Mouse (Mus musculus) right cerebral cortex, postnatal 4 days (tissue): Measurements from ENCODE around the gene Fbxw11.

Source experiments
- DNase-seq: peaks from one replicate; pipeline ENCODE4 v3.0.0-alpha.2; 2022

Fbxw11 gene

DNA sequence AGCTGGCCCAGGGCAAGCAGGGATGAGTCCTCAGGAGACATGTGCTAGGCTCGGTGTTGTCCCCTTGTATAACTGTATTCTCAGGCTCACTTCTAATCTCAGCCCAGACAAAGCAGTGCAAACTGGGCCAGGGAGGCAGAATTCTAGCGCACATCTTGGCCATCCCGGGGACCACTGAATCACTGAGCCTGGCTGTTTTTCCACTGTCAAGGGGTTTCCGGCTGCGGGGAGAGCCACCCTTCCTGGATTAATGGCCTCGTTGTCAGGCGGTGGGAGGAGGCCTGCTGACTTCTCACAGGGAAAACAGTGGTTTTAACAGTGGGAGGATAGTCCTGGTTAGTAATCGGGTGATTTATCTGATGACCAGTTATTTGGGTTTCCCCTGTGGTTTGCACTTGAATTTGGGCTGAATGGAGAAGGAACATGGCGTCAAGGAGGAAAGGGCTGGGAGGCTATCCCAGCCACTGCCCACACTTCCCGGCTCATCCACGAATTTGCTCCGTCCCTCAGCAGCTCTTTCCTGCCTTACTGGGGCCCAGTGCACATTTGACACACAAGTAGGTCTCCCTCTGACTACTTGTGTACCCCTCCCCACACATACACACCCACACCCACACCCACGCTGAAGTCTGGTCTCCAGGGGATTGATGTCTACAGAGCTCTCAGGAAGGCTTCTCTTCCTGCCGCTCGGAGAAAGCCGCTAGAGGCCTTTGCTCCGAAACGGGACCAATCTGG lies 125.1 kb downstream of the Fbxw11 start:
- DNase-seq: no peak

DNA sequence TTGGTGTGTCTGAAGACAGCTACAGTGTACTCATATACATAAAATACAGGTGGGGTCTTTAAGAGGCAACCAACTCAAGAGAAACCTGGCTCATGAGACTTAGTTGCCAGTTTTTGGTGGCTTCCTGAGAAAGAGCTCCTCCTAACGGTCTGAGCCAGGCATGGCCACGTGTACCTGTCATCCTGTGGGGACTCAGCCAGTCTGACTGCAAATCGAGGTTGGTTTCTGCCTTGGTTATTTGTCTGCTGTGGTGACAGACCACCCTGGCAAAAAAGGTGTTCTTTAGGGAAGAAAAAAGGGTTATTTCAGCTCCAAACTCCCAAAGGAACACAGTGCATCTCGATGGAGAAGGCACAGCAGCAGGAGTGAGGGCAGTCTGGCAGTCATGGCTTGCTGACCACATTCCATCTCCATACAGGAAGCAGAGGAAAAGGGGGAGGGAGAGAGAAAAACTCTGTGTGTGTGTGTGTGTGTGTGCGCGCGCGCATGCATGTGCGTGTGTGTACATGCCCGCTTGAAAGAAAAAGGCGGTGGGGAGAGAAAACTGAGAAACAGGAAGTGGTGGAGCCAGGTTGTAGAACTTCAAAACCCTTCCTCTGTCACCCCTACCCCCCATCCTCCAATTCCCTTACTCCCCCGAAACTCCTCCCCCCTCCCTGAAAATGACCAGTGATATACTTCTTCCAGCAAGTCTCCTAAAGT lies 126.3 kb downstream of the Fbxw11 start:
- no peak for DNase-seq

DNA sequence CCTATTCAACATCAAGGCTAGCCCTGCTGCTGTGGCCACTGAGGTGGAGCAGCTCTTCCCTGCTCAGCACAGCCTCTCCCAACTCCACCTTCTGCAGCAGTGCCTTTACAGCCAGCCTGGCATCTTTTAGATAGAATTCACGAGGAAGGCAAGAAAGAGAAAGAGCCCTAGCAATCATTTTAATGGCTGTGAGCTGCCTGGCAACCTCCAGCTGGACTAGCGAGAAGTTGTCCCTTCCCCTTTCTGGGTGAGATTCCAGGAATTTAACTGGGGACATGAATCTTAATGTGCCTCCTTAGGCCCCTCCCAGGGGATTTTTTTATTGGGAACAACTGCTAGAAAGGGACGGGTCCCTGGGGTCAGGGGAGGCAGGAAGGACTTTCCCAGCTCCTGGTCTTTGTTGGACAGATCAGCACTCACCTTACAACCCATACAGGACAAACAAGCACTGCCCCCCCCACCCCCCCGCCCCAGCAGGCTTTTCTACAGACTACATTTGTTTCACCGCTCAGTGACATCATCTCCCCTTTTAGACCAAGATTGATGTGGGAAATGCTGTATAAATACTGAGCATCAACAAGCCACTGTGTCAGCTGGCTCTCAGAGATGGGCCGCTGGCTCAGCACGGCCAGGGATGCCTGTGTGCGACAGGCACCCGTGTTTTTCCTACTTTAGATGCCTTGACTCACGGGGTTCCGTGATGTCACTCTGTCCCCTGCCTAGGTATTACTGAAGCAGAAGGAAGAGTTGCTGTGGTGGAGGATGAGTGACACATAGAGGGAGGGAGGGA lies 138.4 kb downstream of the Fbxw11 start:
- no peak for DNase-seq

DNA sequence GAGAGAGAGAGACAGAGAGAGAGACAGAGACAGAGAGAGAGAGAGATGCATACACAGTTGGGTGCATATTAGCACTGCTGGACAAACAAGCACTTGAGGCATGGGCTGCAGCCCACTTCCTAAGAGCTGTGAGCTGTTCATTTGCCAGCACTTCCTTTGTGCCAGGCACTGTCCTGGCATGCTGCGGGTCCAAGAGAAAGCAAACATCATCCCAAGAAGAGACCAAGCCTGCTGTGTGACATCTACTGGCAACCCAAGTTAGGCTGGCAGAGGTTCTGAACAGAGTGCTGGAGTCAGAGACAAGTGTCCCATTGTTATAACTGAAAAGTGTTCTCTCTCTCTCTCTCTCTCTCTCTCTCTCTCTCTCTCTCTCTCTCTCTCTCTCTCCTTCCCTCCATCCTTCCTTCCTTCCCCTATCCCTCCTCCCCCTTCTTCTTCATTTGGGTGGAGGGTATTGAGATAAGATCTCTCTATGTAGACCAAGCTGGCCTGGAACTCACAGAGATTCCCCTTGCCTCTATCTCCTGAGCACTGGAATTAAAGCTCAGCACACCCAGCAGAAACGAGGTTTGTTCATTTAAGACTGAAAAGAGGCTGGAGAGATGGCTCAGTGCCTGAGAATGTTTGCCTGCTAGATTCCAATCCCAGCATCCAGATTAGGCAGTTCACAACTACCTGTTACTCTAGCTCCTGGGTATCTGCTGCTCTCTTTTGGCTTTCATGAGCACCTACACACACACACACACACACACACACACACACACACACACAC lies 139.3 kb downstream of the Fbxw11 start:
- DNase-seq: peak; percentile 19

DNA sequence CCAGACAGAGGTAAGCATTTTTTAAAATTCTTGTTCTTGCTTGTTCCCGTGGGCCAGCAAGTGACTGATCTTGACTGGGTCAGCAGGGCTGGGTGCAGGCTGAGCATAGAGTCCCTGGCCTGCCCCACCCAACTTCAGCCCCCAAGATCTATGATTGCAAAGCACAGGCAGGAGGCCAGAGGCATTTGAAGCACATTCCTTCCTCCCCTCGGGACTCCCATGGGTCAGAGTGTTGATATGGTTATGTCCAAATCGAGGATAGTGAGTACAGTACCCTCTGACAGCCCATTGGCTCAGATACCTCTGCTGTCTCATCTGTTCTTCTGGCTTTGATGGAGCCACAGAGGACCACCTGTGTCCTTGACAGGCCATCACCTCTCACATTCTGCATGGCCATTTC lies 140.2 kb downstream of the Fbxw11 start:
- no peak for DNase-seq

DNA sequence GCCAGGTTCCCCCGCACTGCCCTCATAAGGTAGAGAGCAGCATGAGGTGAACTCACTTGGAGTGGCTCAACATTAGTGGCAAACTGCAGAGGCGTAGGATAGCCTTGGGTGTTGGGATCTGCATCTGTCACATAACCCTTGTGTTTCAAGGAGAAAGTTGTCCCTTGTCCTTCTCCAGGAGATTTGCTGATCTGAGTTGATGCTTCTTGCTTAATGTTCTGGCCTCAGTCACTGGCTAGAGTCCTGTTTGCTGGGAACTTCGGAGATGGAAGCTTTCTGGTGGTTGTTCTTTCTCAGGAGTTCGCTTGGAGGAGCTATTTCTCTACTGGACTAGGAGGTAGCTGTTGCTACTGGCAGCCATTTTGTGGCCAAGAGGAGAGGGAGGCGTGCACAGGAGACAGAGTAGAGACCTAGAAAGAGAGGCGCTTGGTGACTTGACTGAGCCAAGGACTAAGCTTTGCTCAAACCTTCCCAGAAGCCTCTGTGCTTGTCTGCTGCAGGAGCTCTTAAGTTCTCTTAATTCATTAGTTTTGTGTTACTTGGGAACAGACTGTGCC lies 143.1 kb downstream of the Fbxw11 start:
- no peak for DNase-seq

DNA sequence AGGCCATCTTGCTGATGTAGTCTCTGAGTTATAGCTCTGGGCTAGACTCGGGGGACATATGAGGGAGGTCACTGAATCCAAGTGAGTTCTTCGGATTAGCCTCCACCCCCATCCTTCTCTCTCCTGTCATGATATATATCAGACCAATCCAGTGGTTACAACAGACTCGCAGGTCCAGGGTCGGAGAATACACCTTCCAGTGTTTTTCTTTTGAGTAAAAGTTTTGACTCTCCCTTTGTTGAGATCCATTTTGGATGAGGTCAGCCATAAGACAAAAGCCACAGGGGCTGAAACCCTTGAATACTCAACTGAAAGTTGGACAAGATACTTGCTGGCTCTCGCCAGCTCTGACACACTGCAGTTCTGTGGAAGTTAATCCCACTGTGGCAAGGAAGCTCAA lies 143.7 kb downstream of the Fbxw11 start:
- DNase-seq: no peak

DNA sequence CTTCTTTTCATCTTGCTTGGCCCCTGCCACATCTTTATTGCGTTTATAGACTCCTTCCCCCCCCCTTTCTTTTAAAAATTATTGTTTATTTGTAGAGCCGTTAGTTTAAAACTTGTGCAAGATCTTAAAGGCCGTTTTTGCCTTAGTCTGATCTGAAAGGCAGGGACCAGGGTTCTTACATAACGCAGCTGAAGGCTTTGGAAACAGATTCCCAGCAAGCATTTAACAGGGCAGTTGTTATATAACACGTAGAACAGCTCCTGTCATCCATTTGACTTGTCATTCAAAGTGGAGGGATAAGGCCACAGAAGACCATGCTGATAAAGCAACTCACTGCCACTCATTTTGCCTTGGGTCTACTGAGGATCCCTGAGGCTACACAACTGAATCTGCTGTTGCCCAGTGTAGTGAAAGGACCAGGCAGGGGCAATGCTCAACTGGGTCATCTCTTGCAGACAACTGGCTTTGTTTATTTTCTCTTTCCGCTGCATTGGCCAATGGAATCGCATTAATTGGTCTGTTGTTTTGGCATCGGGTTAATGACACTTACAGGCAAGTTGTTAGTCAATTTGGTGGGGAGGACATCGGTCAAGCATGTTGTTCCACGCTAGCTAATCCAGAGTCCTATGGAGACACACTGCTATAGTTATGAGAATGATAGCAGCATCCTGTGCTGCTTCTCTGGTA lies 152.4 kb downstream of the Fbxw11 start:
- no peak for DNase-seq
